Mouse (Mus musculus) ES-E14 (cell line): Measurements from ENCODE around the gene Pnpla2. TPM values are rescaled to one million over a fixed set of nuclear protein-coding genes. Genes with fewer than 3 reads are reported as not detected.

Experiments
- DNase-seq: peaks from one replicate; pipeline ENCODE4 v3.0.0-alpha.2; 2013; ENCODE audit warnings: low read depth, low spot score
- H3K27ac ChIP-seq: 2 replicates; pipeline ENCODE4 v1.5.1; 2012; ENCODE audit warnings: low read depth, mild to moderate bottlenecking, low read length, moderate library complexity, mixed read lengths; ENCODE audit not compliant: poor library complexity, insufficient read depth, severe bottlenecking
- H3K36me3 ChIP-seq: 2 replicates; pipeline ENCODE4 v1.6.1; 2012; ENCODE audit warnings: mild to moderate bottlenecking, low read length, moderate library complexity, mixed read lengths; ENCODE audit not compliant: control insufficient read depth, poor library complexity, insufficient read depth, severe bottlenecking
- H3K4me1 ChIP-seq, 2 experiments: fragments of 150-350 bp in 1 of 2; sonication (generic) in 1 of 2; 2 replicates each; pipeline ENCODE4 v1.6.1; 2012; ENCODE audit warnings: low read length in 2 of 2, mild to moderate bottlenecking in 1 of 2, mixed read lengths in 1 of 2; ENCODE audit not compliant: control insufficient read depth in 2 of 2, insufficient read depth in 2 of 2, poor library complexity in 1 of 2
- H3K4me3 ChIP-seq, 2 experiments: fragments of 150-350 bp in 1 of 2; sonication (generic) in 1 of 2; 2 replicates each; pipeline ENCODE4 v1.5.1; 2012; ENCODE audit warnings: low read length in 2 of 2, low read depth in 1 of 2, mild to moderate bottlenecking in 1 of 2, mixed read lengths in 1 of 2; ENCODE audit not compliant: insufficient read depth in 1 of 2, poor library complexity in 1 of 2, severe bottlenecking in 1 of 2
- H3K9ac ChIP-seq: 2 replicates; pipeline ENCODE4 v1.6.1; 2012; ENCODE audit warnings: low read depth, mild to moderate bottlenecking, low read length, mixed read lengths; ENCODE audit not compliant: poor library complexity, insufficient read depth, severe bottlenecking
- H3K9me3 ChIP-seq: fragments of 150-350 bp; sonication (generic); 2 replicates; pipeline ENCODE4 v1.6.1; 2012; ENCODE audit warnings: low read depth, mild to moderate bottlenecking, low read length; ENCODE audit not compliant: control insufficient read depth, insufficient read depth
- CHD2 ChIP-seq: IDR thresholded peaks from 2 replicates; pipeline ENCODE4 v1.6.1; 2014; ENCODE audit warnings: mild to moderate bottlenecking, low read depth, low read length, inconsistent platforms
- HCFC1 ChIP-seq: IDR thresholded peaks from 2 replicates; pipeline ENCODE4 v1.6.1; 2012; ENCODE audit warnings: low read length, inconsistent platforms, borderline replicate concordance; ENCODE audit not compliant: insufficient read depth
- MAFK ChIP-seq: IDR thresholded peaks from 2 replicates; pipeline ENCODE4 v1.6.1; 2014; ENCODE audit warnings: mild to moderate bottlenecking, low read depth, low read length, inconsistent platforms; ENCODE audit not compliant: insufficient read depth
- ZC3H11A ChIP-seq: IDR thresholded peaks from 2 replicates; pipeline ENCODE4 v1.6.1; 2012; ENCODE audit warnings: low read depth, mild to moderate bottlenecking, inconsistent platforms, low read length, borderline replicate concordance
- ZNF384 ChIP-seq: IDR thresholded peaks from 2 replicates; pipeline ENCODE4 v1.6.1; 2012; ENCODE audit warnings: low read depth, low read length, inconsistent platforms
- in situ Hi-C, 2 experiments: fragments of 600-800 bp; cut with MboI; formaldehyde crosslinking; loops; one replicate each; pipeline ENCODE4 v1.15.1; 2025; ENCODE audit warnings: low sequenced_read_pairs in 2 of 2, inconsistent platforms in 1 of 2; ENCODE audit not compliant: unreplicated experiment in 2 of 2
- total RNA-seq: library from RNA; depleted of rRNA; stranded (reverse); fragments of 300-350 nt; gene quantifications from 2 replicates; pipeline ENCODE4 v1.2.3, GENCODE M21; 2012

Pnpla2 gene
- total RNA-seq, 1 experiment = 12.7 TPM

DNA sequence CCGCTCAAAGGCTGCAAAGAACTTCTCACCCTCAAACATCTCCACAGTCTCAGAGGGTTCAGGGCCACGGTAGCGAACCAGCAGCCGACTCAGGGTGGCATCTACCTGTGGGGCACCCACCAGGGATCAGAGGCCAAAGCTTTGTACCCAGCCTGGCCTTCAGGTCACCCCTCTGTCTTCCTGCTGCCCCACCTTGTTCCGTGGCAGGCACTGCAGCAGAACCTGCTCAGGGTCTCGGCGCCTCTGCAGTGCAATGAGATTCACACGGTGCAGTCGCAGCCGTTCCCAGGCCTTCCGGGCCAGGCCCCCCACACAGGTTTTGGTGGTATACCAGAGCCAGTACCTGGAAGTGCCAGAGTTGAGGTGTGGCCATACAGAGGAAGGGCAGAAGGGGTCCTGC lies 15.2 kb upstream of the Pnpla2 start:
- Histone ChIP-seq H3K27ac (no peak overlapping the region), H3K36me3 (peaks cover 48% of the 10 kb centered on the region), H3K9me3 (no peaks in the 10 kb centered on the region), H3K4me3 (no peak overlapping the region), H3K4me1 (peaks cover 4 to 28% of the 10 kb centered on the region in 2 experiments; a peak in 3 of 4 replicates), H3K9ac (no peak overlapping the region)
- no peak for TF ChIP-seq MAFK
- TF ChIP-seq ZNF384 = no peak
- TF ChIP-seq HCFC1 = no peak
- TF ChIP-seq CHD2 = no peak
- TF ChIP-seq ZC3H11A = no peak
- DNase-seq = no peak
- in situ Hi-C loops = no loop called here

DNA sequence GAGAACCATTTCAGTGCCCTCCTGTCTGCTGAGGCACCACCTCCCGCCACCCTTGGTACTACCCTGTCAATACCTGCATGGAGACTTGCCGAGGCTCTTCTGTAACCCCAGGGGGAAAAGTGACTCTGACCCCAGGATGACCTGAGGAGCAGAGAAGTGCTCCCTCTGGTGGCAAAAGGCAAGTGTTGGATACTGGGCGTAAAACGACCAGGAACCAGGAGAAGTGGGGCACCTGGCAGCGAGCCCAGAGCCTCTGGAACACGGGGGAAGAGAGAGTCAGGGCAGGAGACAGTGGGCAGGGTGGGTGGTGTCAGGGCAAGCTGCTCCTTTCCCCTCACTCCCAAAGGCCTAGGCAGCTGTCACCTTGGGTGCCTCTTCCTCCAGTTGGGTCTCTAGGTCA lies 14.4 kb upstream of the Pnpla2 start:
- Histone ChIP-seq H3K4me1 (peaks cover 4 to 23% of the 10 kb centered on the region in 2 experiments; a peak in 2 of 4 replicates), H3K4me3 (no peak overlapping the region), H3K9ac (no peak overlapping the region), H3K27ac (no peak overlapping the region), H3K36me3 (peaks cover 48% of the 10 kb centered on the region), H3K9me3 (no peaks in the 10 kb centered on the region)
- peak; percentile 79 for DNase-seq
- in situ Hi-C loops = no loop called here
- TF ChIP-seq ZNF384 (no peak), HCFC1 (no peak), MAFK (no peak), ZC3H11A (no peak), CHD2 (no peak)

DNA sequence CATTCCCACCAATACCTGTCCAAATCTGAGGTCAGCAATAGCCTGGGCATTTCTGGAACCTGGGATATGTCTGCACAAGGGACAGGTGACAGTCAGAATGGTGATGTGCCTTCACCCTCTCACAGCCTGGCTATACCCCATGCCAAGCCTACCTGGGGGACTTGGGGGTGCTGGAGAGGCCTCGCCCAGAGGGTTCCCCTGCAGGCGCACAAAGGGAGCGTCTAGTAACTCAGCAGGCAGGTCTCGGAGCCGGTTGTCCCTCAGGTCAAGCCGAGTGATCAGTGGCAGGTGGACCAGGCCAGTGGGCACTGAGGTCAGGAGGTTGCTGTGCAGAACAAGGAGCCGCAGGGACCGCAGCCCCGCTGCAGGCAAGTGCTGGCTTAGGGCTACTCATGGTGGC lies 13.5 kb upstream of the Pnpla2 start:
- Histone ChIP-seq H3K27ac (no peak overlapping the region), H3K4me3 (no peak overlapping the region), H3K9ac (no peak overlapping the region), H3K4me1 (peaks cover 3 to 16% of the 10 kb centered on the region in 2 experiments; a peak in 2 of 4 replicates), H3K9me3 (no peaks in the 10 kb centered on the region), H3K36me3 (peaks cover 48% of the 10 kb centered on the region)
- TF ChIP-seq MAFK (no peak), HCFC1 (no peak), ZNF384 (no peak), CHD2 (no peak), ZC3H11A (no peak)
- DNase-seq = no peak
- in situ Hi-C loops = no loop called here

DNA sequence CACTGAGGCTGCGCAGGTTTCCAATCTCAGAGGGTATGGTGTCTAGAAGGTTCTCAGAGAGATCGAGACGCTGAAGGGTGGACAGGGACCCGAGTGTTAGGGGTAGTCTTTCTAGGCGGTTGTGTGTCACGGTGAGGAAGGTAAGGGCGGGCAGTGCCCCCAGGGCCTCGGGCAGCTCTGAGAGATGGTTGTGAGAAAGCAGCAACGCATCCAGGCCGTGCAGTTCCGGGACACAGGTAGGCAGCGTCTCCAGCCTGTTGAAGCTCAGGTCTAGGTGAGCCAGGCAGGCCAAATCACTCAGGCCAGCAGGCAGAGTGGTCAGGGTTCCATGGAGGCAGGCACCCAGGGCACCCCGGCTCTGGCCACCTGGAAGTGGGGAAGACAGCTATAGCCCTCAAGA lies 12.8 kb upstream of the Pnpla2 start:
- no peak for TF ChIP-seq MAFK
- TF ChIP-seq CHD2 = no peak
- no peak for TF ChIP-seq ZC3H11A
- no peak for TF ChIP-seq ZNF384
- TF ChIP-seq HCFC1 = no peak
- Histone ChIP-seq H3K4me3 (peak overlapping the region; percentile 61 to 89), H3K27ac (no peak overlapping the region), H3K9ac (peak overlapping the region; percentile 83; the same call in 1 of the 2 replicates), H3K9me3 (no peaks in the 10 kb centered on the region), H3K4me1 (peaks cover 0 to 15% of the 10 kb centered on the region in 2 experiments; a peak in 2 of 4 replicates), H3K36me3 (peaks cover 48% of the 10 kb centered on the region)
- in situ Hi-C loops = no loop called here
- no peak for DNase-seq
